8 mouse cellular contexts compared by ENCODE assay signal in the genomic region with DNA sequence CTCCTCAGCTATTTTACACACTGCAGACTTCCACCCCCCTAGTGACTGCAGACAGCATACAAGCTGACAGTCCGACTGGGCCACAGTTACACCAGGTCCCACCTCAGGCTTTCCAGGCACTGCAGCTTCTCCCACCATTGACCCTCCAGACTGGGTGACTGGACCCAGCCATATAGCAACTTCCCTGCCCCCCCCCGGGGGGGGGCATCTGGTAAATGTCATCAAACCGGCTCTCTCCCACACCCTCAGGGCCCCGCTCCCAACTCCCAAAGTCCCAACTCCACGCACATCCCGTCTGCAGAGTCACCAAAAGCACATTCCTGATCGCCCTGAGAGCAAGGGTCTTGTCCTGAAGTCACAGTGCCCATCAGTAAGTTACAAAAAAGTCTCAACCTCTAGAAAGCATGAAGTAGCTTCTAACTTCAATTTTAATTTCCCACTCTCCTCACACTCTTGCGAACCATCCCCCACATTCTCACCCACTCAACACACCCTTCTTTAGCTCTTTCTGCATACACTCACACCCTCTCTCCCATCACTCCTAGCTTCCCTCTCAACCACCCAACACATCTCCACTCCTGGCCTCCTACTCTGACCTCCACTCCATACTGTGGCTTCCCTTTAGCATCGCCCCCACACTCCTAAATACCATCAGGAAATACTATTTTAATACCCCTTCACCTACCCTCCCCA. TPM values are rescaled to one million over a fixed set of nuclear protein-coding genes. Genes with fewer than 3 reads are reported as not detected.
A peak's percentile ranks its signal among the peaks of the same experiment; 100 is the strongest.
DNase-seq lines count a peak whose midpoint lies in the region; ATAC-seq and TF ChIP-seq lines count a peak whose summit lies in the region.

No protein-coding gene starts in this region.

- DNase-seq in heart, adult 9 months (ENCODE audit: low spot score in 2 of 2): no peak
- DNase-seq in G1E (ENCODE audit: low spot score): no peak
- DNase-seq in adrenal gland, postnatal 4 days (ENCODE audit: low spot score in 2 of 2): no peak
- DNase-seq in ovary, postnatal 36 days (ENCODE audit: low spot score): no peak
- DNase-seq in embryo, embryonic 10.5 days (ENCODE audit: low spot score): no peak

- H3K27ac ChIP-seq in heart, embryonic 11.5 days (ENCODE audit: low read depth, low read length): peak overlapping the region; percentile 90
- H3K27ac ChIP-seq in hindbrain, embryonic 12.5 days: no peak overlapping the region
- no peak overlapping the region for H3K27ac ChIP-seq in macrophage

- no peaks in the 10 kb centered on the region for H3K36me3 ChIP-seq in heart, embryonic 11.5 days (ENCODE audit: control insufficient read depth, insufficient read depth, low read length)
- H3K36me3 ChIP-seq in G1E (replicated peaks) (peaks cover 32% of the 10 kb centered on the region), macrophage (ENCODE audit: inconsistent target) (no peaks in the 10 kb centered on the region)
- no peaks in the 10 kb centered on the region for H3K36me3 ChIP-seq in hindbrain, embryonic 12.5 days

- no peaks in the 10 kb centered on the region for H3K27me3 ChIP-seq in heart, embryonic 11.5 days (ENCODE audit: control insufficient read depth, insufficient read depth, low read length)
- H3K27me3 ChIP-seq in G1E (ENCODE audit: insufficient read depth, low read length): no peaks in the 10 kb centered on the region
- H3K27me3 ChIP-seq in hindbrain, embryonic 12.5 days: no peaks in the 10 kb centered on the region

- H3K4me2 ChIP-seq in heart, embryonic 11.5 days: peak overlapping the region; percentile 93
- H3K4me2 ChIP-seq in hindbrain, embryonic 12.5 days (replicated peaks): peak overlapping the region; percentile 89

- no peak for TF ChIP-seq CTCF in G1E (IDR thresholded peaks at IDR 0.05; ENCODE audit: low read depth, low read length)

- no peak for ATAC-seq in heart, embryonic 11.5 days (replicated peaks; ENCODE audit: insufficient number of reproducible peaks, low FRiP score, low TSS enrichment)
- ATAC-seq in G1E (ENCODE audit: extremely low read depth, insufficient number of reproducible peaks, low FRiP score, poor library complexity, severe bottlenecking): no peak
- ATAC-seq in hindbrain, embryonic 12.5 days (ENCODE audit: low FRiP score): no peak

- peaks cover 37% of the 10 kb centered on the region for H3K4me1 ChIP-seq in heart, embryonic 11.5 days (ENCODE audit: control insufficient read depth, insufficient read depth, low read length)
- H3K4me1 ChIP-seq in G1E (ENCODE audit: insufficient read depth, low read depth, low read length): peaks cover 69% of the 10 kb centered on the region
- H3K4me1 ChIP-seq in hindbrain, embryonic 12.5 days: peaks cover 45% of the 10 kb centered on the region

- 12% methylated on average over 9 of the region's 9 CpGs for WGBS in heart, embryonic 11.5 days (ENCODE audit: insufficient replicate concordance)
- WGBS in hindbrain, embryonic 12.5 days: 28% methylated on average over 9 of the region's 9 CpGs
- WGBS in macrophage (ENCODE audit: missing documents): 49% methylated on average over 9 of the region's 9 CpGs

- H3K79me2 ChIP-seq in macrophage (ENCODE audit: inconsistent target): peaks cover 64% of the 10 kb centered on the region

- peak overlapping the region; percentile 96 for H3K9ac ChIP-seq in heart, embryonic 11.5 days (ENCODE audit: low read depth, low read length)
- peak overlapping the region; percentile 98 for H3K9ac ChIP-seq in hindbrain, embryonic 12.5 days

- H3K4me3 ChIP-seq in heart, embryonic 11.5 days (ENCODE audit: low read depth, low read length): peak overlapping the region; percentile 93
- H3K4me3 ChIP-seq in G1E (ENCODE audit: low read depth, low read length): peak overlapping the region; percentile 98; the same call in 1 of the 2 replicates
- H3K4me3 ChIP-seq in hindbrain, embryonic 12.5 days: peak overlapping the region; percentile 96
- H3K4me3 ChIP-seq in macrophage (ENCODE audit: inconsistent target): peak overlapping the region; percentile 93

- no peaks in the 10 kb centered on the region for H3K9me3 ChIP-seq in heart, embryonic 11.5 days (replicated peaks; ENCODE audit: control insufficient read depth, low read length)
- H3K9me3 ChIP-seq in G1E (replicated peaks): no peaks in the 10 kb centered on the region
- no peaks in the 10 kb centered on the region for H3K9me3 ChIP-seq in hindbrain, embryonic 12.5 days (replicated peaks)

RNA-seq across cellular contexts. Expression of a gene that starts 1.6 kb away (rescaled TPM):
- 227 and 262 TPM in 2 replicates for polyA plus RNA-seq in heart, embryonic 11.5 days (2014; fragmentation: Nextera tagmentation; extraction: Ambion mirVana)
- total RNA-seq in G1E (2014; fragmentation: Nextera tagmentation): 119 and 121 TPM in 2 replicates
- total RNA-seq in G1E (2017): 28.1 and 30.3 TPM in 2 replicates
- polyA plus RNA-seq in G1E (2012): 259 and 260 TPM in 2 replicates
- polyA plus RNA-seq in hindbrain, embryonic 12.5 days (2016; fragmentation: Nextera tagmentation; extraction: Ambion mirVana): 194 and 200 TPM in 2 replicates
- 100 to 1,000 TPM in 2 of 26 experiments, 10 to 100 TPM in 24; 30.6 to 199 (median 65.0) TPM for total RNA-seq in macrophage (2018; cell fraction: chromatin; rRNA removed)
- total RNA-seq in macrophage (2018; cell fraction: cytosol; rRNA removed): 100 to 1,000 TPM; 111 to 157 (median 131) TPM
- total RNA-seq in macrophage (2018; cell fraction: nucleus; rRNA removed): 100 to 1,000 TPM in 1 of 26 experiments, 10 to 100 TPM in 25; 56.6 to 111 (median 76.5) TPM
- 117 to 186 TPM (median 183 TPM) in 3 replicates for polyA plus RNA-seq in macrophage (2018)
- total RNA-seq in adrenal gland, postnatal 4 days (2021): 100 to 1,000 TPM; 220 to 242 TPM

RNA-seq across cellular contexts. Expression of a gene that starts 21.2 kb away (rescaled TPM):
- polyA plus RNA-seq in heart, embryonic 11.5 days (2014; fragmentation: Nextera tagmentation; extraction: Ambion mirVana): 278 and 286 TPM in 2 replicates
- total RNA-seq in G1E (2014; fragmentation: Nextera tagmentation) (280 and 322 TPM in 2 replicates), G1E (2017) (377 and 459 TPM in 2 replicates)
- polyA plus RNA-seq in G1E (2012) (91.7 and 199 TPM in 2 replicates), macrophage (2018) (201 to 248 TPM (median 241 TPM) in 3 replicates)
- polyA plus RNA-seq in hindbrain, embryonic 12.5 days (2016; fragmentation: Nextera tagmentation; extraction: Ambion mirVana): 298 and 331 TPM in 2 replicates
- total RNA-seq in macrophage (2018; cell fraction: chromatin; rRNA removed): 10 to 100 TPM in 25 of 26 experiments, 1 to 10 TPM in 1; 9.3 to 72.1 (median 34.4) TPM
- total RNA-seq in macrophage (2018; cell fraction: cytosol; rRNA removed): 100 to 1,000 TPM; 134 to 274 (median 165) TPM
- 10 to 100 TPM; 30.4 to 70.0 (median 47.1) TPM for total RNA-seq in macrophage (2018; cell fraction: nucleus; rRNA removed)
- total RNA-seq in adrenal gland, postnatal 4 days (2021): 100 to 1,000 TPM; 308 to 312 TPM

RNA-seq across cellular contexts. Expression of a gene that starts 21.4 kb away (rescaled TPM):
- 6.8 and 6.9 TPM in 2 replicates for polyA plus RNA-seq in heart, embryonic 11.5 days (2014; fragmentation: Nextera tagmentation; extraction: Ambion mirVana)
- total RNA-seq in G1E (2014; fragmentation: Nextera tagmentation) (9.6 and 15.9 TPM in 2 replicates), G1E (2017) (9.1 and 16.1 TPM in 2 replicates)
- polyA plus RNA-seq in G1E (2012) (58.0 and 67.4 TPM in 2 replicates), macrophage (2018) (3.7 to 5.2 TPM (median 4.7 TPM) in 3 replicates)
- 4.9 and 5.4 TPM in 2 replicates for polyA plus RNA-seq in hindbrain, embryonic 12.5 days (2016; fragmentation: Nextera tagmentation; extraction: Ambion mirVana)
- total RNA-seq in macrophage (2018; cell fraction: chromatin; rRNA removed): 10 to 100 TPM in 2 of 26 experiments, 1 to 10 TPM in 24; 1.4 to 11.2 (median 6.7) TPM
- total RNA-seq in macrophage (2018; cell fraction: cytosol; rRNA removed): 1 to 10 TPM; 2.6 to 8.3 (median 4.4) TPM
- total RNA-seq in macrophage (2018; cell fraction: nucleus; rRNA removed): 10 to 100 TPM in 1 of 26 experiments, 1 to 10 TPM in 25; 1.5 to 14.1 (median 5.7) TPM
- 1 to 10 TPM; 2.5 to 3.6 TPM for total RNA-seq in adrenal gland, postnatal 4 days (2021)
